Mouse (Mus musculus): ENCODE results near the gene Timp2. TPM values are rescaled to one million over a fixed set of nuclear protein-coding genes. Genes with fewer than 3 reads are reported as not detected.

The Timp2 gene
- total RNA-seq, 1 experiment: 52.4 TPM

DNA sequence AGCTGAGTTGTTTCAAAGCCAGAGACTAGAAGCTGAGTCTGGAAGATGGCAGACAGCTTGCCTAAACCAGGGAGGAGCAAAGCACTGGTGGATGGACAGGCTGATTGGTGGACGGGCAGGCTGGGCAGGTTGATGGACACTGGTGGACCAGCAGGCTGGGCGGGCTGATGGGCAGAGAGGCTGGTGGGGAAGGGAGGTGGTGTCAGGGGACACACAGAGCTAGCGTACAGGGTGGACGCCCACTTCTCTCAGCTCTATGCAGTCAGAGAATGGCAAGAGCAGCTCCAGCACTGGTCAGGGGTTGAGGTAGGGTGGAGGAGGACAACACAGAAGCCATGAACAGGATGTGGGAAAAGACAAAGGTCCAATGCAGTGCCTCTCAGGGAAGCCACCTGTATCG, 13.7 kb upstream of the Timp2 start:
- H3K4me1 ChIP-seq (ENCODE audit: control insufficient read depth in 2 of 2, insufficient read depth in 2 of 2, low read length in 2 of 2, poor library complexity in 1 of 2): peaks cover 1 to 5% of the 10 kb centered on the region in 2 experiments; a peak in 1 of 4 replicates

DNA sequence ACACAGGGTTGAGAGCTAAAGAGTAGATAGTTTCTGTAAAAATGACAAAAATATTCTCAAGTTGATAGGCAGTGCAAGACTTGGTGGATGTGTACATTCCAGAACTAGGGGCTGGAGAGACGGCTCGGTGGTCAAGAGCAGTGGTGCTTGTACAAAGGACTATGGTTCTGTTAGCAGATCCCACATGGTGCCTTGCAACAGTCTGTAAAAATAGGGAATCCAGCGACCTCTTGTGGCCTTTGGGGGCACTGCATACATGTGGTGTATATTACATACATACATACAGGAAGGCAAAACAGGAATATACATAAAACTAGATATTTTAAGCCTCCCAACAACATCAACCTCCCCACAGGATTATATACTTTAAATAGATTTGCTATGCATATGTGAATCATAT, 12.8 kb upstream of the Timp2 start:
- no peak for TF ChIP-seq HCFC1 (IDR thresholded peaks at IDR 0.05; ENCODE audit: borderline replicate concordance, insufficient read depth, low read length)
- TF ChIP-seq CHD2 (IDR thresholded peaks at IDR 0.05; ENCODE audit: low read depth, low read length): no peak
- no peak for TF ChIP-seq MAFK (IDR thresholded peaks at IDR 0.05; ENCODE audit: insufficient read depth, low read depth, low read length)
- TF ChIP-seq ZC3H11A (IDR thresholded peaks at IDR 0.05; ENCODE audit: borderline replicate concordance, low read depth, low read length): peak; percentile 57; the same call in 1 of the 2 replicates
- H3K9ac ChIP-seq (ENCODE audit: insufficient read depth, low read depth, low read length, poor library complexity, severe bottlenecking): no peak overlapping the region
- no peaks in the 10 kb centered on the region for H3K9me3 ChIP-seq (ENCODE audit: control insufficient read depth, insufficient read depth, low read depth, low read length)
- H3K4me3 ChIP-seq (ENCODE audit: insufficient read depth in 1 of 2, low read depth in 1 of 2, low read length in 2 of 2, poor library complexity in 1 of 2, severe bottlenecking in 1 of 2): no peak overlapping the region
- no peak overlapping the region for H3K27ac ChIP-seq (ENCODE audit: insufficient read depth, low read depth, low read length, poor library complexity, severe bottlenecking)
- no peaks in the 10 kb centered on the region for H3K36me3 ChIP-seq (ENCODE audit: control insufficient read depth, insufficient read depth, low read length, poor library complexity, severe bottlenecking)
- DNase-seq (ENCODE audit: low read depth, low spot score): peak; percentile 71
- in situ Hi-C loops (cut with MboI; ENCODE audit: low sequenced_read_pairs in 2 of 2, unreplicated experiment in 2 of 2): no loop called here
- peaks cover 1 to 4% of the 10 kb centered on the region in 2 experiments; a peak in 1 of 4 replicates for H3K4me1 ChIP-seq (ENCODE audit: control insufficient read depth in 2 of 2, insufficient read depth in 2 of 2, low read length in 2 of 2, poor library complexity in 1 of 2)

More for the DNA sequence above, 13.7 kb upstream of the Timp2 start:
- TF ChIP-seq CHD2 (IDR thresholded peaks at IDR 0.05; ENCODE audit: low read depth, low read length): no peak
- no peak for TF ChIP-seq ZNF384 (IDR thresholded peaks at IDR 0.05; ENCODE audit: low read depth, low read length)
- no peak for TF ChIP-seq ZC3H11A (IDR thresholded peaks at IDR 0.05; ENCODE audit: borderline replicate concordance, low read depth, low read length)
- no peak for TF ChIP-seq MAFK (IDR thresholded peaks at IDR 0.05; ENCODE audit: insufficient read depth, low read depth, low read length)
- TF ChIP-seq HCFC1 (IDR thresholded peaks at IDR 0.05; ENCODE audit: borderline replicate concordance, insufficient read depth, low read length): no peak
- Histone ChIP-seq H3K4me3 (ENCODE audit: insufficient read depth in 1 of 2, low read depth in 1 of 2, low read length in 2 of 2, poor library complexity in 1 of 2, severe bottlenecking in 1 of 2) (no peak overlapping the region), H3K36me3 (ENCODE audit: control insufficient read depth, insufficient read depth, low read length, poor library complexity, severe bottlenecking) (no peaks in the 10 kb centered on the region), H3K9ac (ENCODE audit: insufficient read depth, low read depth, low read length, poor library complexity, severe bottlenecking) (no peak overlapping the region), H3K9me3 (ENCODE audit: control insufficient read depth, insufficient read depth, low read depth, low read length) (no peaks in the 10 kb centered on the region), H3K27ac (ENCODE audit: insufficient read depth, low read depth, low read length, poor library complexity, severe bottlenecking) (no peak overlapping the region)
- DNase-seq (ENCODE audit: low read depth, low spot score): no peak
- in situ Hi-C loops (cut with MboI; ENCODE audit: low sequenced_read_pairs in 2 of 2, unreplicated experiment in 2 of 2): no loop called here

DNA sequence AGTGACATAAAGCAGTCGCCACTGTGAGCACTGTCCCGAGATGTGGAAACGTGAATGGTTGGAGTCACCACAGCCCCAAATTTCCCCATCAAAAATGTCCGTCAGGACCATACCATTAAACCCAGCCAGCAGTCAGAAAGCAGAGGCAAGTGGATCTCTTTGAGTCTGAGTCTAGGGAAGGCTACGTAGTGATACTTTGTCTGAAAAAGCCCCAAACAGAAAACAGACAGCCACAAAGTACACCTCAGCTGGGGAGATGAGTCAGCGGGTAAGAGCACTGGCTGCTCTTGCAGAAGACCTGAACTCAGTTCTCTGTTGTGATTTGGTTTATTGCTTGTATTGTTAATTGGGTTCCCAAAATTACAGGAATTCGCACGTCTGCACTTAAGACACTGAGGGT, 11.0 kb upstream of the Timp2 start:
- H3K36me3 ChIP-seq (ENCODE audit: control insufficient read depth, insufficient read depth, low read length, poor library complexity, severe bottlenecking): no peaks in the 10 kb centered on the region
- H3K9me3 ChIP-seq (ENCODE audit: control insufficient read depth, insufficient read depth, low read depth, low read length): no peaks in the 10 kb centered on the region
- DNase-seq (ENCODE audit: low read depth, low spot score): no peak
- H3K4me3 ChIP-seq (ENCODE audit: insufficient read depth in 1 of 2, low read depth in 1 of 2, low read length in 2 of 2, poor library complexity in 1 of 2, severe bottlenecking in 1 of 2): no peak overlapping the region
- H3K27ac ChIP-seq (ENCODE audit: insufficient read depth, low read depth, low read length, poor library complexity, severe bottlenecking): no peak overlapping the region
- peaks cover 1 to 6% of the 10 kb centered on the region in 2 experiments; a peak in 1 of 4 replicates for H3K4me1 ChIP-seq (ENCODE audit: control insufficient read depth in 2 of 2, insufficient read depth in 2 of 2, low read length in 2 of 2, poor library complexity in 1 of 2)
- in situ Hi-C loops (cut with MboI; ENCODE audit: low sequenced_read_pairs in 2 of 2, unreplicated experiment in 2 of 2): no loop called here
- no peak overlapping the region for H3K9ac ChIP-seq (ENCODE audit: insufficient read depth, low read depth, low read length, poor library complexity, severe bottlenecking)
- TF ChIP-seq HCFC1 (IDR thresholded peaks at IDR 0.05; ENCODE audit: borderline replicate concordance, insufficient read depth, low read length) (no peak), CHD2 (IDR thresholded peaks at IDR 0.05; ENCODE audit: low read depth, low read length) (no peak), MAFK (IDR thresholded peaks at IDR 0.05; ENCODE audit: insufficient read depth, low read depth, low read length) (no peak), ZC3H11A (IDR thresholded peaks at IDR 0.05; ENCODE audit: borderline replicate concordance, low read depth, low read length) (no peak), ZNF384 (IDR thresholded peaks at IDR 0.05; ENCODE audit: low read depth, low read length) (no peak)

DNA sequence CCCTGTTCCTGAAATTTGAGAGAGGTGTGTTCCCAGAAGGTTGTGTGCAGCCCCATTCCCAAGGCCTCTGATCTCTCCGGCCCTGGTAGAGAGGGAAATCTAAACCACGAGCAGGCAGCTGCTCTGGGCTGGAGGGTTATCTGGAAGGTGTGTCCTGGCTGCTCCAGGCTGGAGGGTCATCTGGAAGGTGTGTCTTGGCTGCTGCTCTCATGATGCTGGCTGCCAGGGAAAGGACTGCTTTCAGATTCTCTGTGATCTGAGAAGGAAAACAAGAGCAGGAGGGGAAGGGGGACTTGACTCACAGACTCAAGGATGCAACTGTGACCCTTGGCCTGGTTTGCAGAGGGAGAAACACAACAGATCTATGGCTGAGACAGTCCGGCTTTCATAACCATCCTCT, 10.6 kb upstream of the Timp2 start:
- H3K36me3 ChIP-seq (ENCODE audit: control insufficient read depth, insufficient read depth, low read length, poor library complexity, severe bottlenecking): no peaks in the 10 kb centered on the region
- in situ Hi-C loops (cut with MboI; ENCODE audit: low sequenced_read_pairs in 2 of 2, unreplicated experiment in 2 of 2): no loop called here
- no peak for DNase-seq (ENCODE audit: low read depth, low spot score)
- H3K9me3 ChIP-seq (ENCODE audit: control insufficient read depth, insufficient read depth, low read depth, low read length): no peaks in the 10 kb centered on the region
- TF ChIP-seq CHD2 (IDR thresholded peaks at IDR 0.05; ENCODE audit: low read depth, low read length) (no peak), HCFC1 (IDR thresholded peaks at IDR 0.05; ENCODE audit: borderline replicate concordance, insufficient read depth, low read length) (no peak), ZNF384 (IDR thresholded peaks at IDR 0.05; ENCODE audit: low read depth, low read length) (no peak), ZC3H11A (IDR thresholded peaks at IDR 0.05; ENCODE audit: borderline replicate concordance, low read depth, low read length) (no peak), MAFK (IDR thresholded peaks at IDR 0.05; ENCODE audit: insufficient read depth, low read depth, low read length) (no peak)
- no peak overlapping the region for H3K27ac ChIP-seq (ENCODE audit: insufficient read depth, low read depth, low read length, poor library complexity, severe bottlenecking)
- H3K9ac ChIP-seq (ENCODE audit: insufficient read depth, low read depth, low read length, poor library complexity, severe bottlenecking): no peak overlapping the region
- no peak overlapping the region for H3K4me3 ChIP-seq (ENCODE audit: insufficient read depth in 1 of 2, low read depth in 1 of 2, low read length in 2 of 2, poor library complexity in 1 of 2, severe bottlenecking in 1 of 2)
- H3K4me1 ChIP-seq (ENCODE audit: control insufficient read depth in 2 of 2, insufficient read depth in 2 of 2, low read length in 2 of 2, poor library complexity in 1 of 2): peaks cover 1 to 6% of the 10 kb centered on the region in 2 experiments; a peak in 1 of 4 replicates

DNA sequence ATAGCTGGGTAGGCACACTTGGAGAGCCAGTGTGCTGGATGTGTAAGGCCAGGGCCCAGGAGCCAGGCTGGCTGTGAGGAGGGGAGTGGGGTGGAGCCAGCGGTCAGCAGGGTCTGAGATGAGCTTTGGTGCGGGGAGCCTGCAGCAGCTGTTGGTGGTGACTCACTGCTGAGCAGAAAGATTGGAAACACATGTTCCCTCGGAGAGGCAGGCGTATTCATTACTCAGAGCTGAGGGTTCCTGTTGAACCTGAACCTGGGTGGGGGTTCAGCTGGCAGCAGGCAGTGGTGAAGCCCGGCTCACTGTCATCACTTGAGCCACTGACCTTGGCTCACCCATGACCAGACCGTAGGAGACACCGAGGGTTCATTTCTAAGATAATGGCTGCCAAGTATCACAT, 9.6 kb upstream of the Timp2 start:
- H3K27ac ChIP-seq (ENCODE audit: insufficient read depth, low read depth, low read length, poor library complexity, severe bottlenecking): no peak overlapping the region
- in situ Hi-C loops (cut with MboI; ENCODE audit: low sequenced_read_pairs in 2 of 2, unreplicated experiment in 2 of 2): no loop called here
- TF ChIP-seq ZC3H11A (IDR thresholded peaks at IDR 0.05; ENCODE audit: borderline replicate concordance, low read depth, low read length) (no peak), ZNF384 (IDR thresholded peaks at IDR 0.05; ENCODE audit: low read depth, low read length) (no peak), CHD2 (IDR thresholded peaks at IDR 0.05; ENCODE audit: low read depth, low read length) (no peak), MAFK (IDR thresholded peaks at IDR 0.05; ENCODE audit: insufficient read depth, low read depth, low read length) (no peak), HCFC1 (IDR thresholded peaks at IDR 0.05; ENCODE audit: borderline replicate concordance, insufficient read depth, low read length) (no peak)
- H3K4me1 ChIP-seq (ENCODE audit: control insufficient read depth in 2 of 2, insufficient read depth in 2 of 2, low read length in 2 of 2, poor library complexity in 1 of 2): peaks cover 1 to 15% of the 10 kb centered on the region in 2 experiments; a peak in 1 of 4 replicates
- no peak overlapping the region for H3K9ac ChIP-seq (ENCODE audit: insufficient read depth, low read depth, low read length, poor library complexity, severe bottlenecking)
- no peaks in the 10 kb centered on the region for H3K9me3 ChIP-seq (ENCODE audit: control insufficient read depth, insufficient read depth, low read depth, low read length)
- H3K36me3 ChIP-seq (ENCODE audit: control insufficient read depth, insufficient read depth, low read length, poor library complexity, severe bottlenecking): no peaks in the 10 kb centered on the region
- H3K4me3 ChIP-seq (ENCODE audit: insufficient read depth in 1 of 2, low read depth in 1 of 2, low read length in 2 of 2, poor library complexity in 1 of 2, severe bottlenecking in 1 of 2): no peak overlapping the region
- DNase-seq (ENCODE audit: low read depth, low spot score): no peak
